Mouse (Mus musculus) heart, postnatal 0 days (tissue): Measurements from ENCODE around the gene Madcam1. TPM values are rescaled to one million over a fixed set of nuclear protein-coding genes. Genes with fewer than 3 reads are reported as not detected.

Experiments
- ATAC-seq: fragments of 200-750 bp; cut with Nextera tagmentation; 2 replicates; pipeline ENCODE4 v1.8.0; 2017; ENCODE audit warnings: low read depth, moderate number of reproducible peaks, moderate library complexity; ENCODE audit not compliant: insufficient read depth
- DNase-seq: peaks from one replicate; pipeline ENCODE4 v3.0.0-alpha.2; 2016; ENCODE audit warnings: low spot score
- H3K27ac ChIP-seq: fragments of 300-500 bp; sonication (generic); 2 replicates; pipeline ENCODE4 v1.5.1; 2014; ENCODE audit warnings: low read depth, mild to moderate bottlenecking
- H3K27me3 ChIP-seq: fragments of 300-500 bp; sonication (generic); 2 replicates; pipeline ENCODE4 v1.6.1; 2014; ENCODE audit warnings: low read length, mixed read lengths; ENCODE audit not compliant: control insufficient read depth, insufficient read depth
- H3K36me3 ChIP-seq: fragments of 300-500 bp; sonication (generic); replicated peaks from 2 replicates; pipeline ENCODE4 v1.6.1; 2014; ENCODE audit warnings: low read length, mixed read lengths; ENCODE audit not compliant: control insufficient read depth, insufficient read depth
- H3K4me1 ChIP-seq: fragments of 300-500 bp; sonication (generic); 2 replicates; pipeline ENCODE4 v1.6.1; 2014; ENCODE audit warnings: antibody characterized with exemption; ENCODE audit not compliant: control insufficient read depth, insufficient read depth
- H3K4me2 ChIP-seq: fragments of 300-500 bp; sonication (generic); 2 replicates; pipeline ENCODE4 v1.6.1; 2014; ENCODE audit warnings: low read depth, mild to moderate bottlenecking, low read length, moderate library complexity
- H3K4me3 ChIP-seq: fragments of 300-500 bp; sonication (generic); 2 replicates; pipeline ENCODE4 v1.5.1; 2014; ENCODE audit warnings: low read depth, low read length
- H3K9ac ChIP-seq: fragments of 300-500 bp; sonication (generic); replicated peaks from 2 replicates; pipeline ENCODE4 v1.6.1; 2014; ENCODE audit warnings: low read depth, low read length, mixed read lengths
- H3K9me3 ChIP-seq: fragments of 300-500 bp; sonication (generic); replicated peaks from 2 replicates; pipeline ENCODE4 v1.6.1; 2016; ENCODE audit warnings: low read length; ENCODE audit not compliant: control insufficient read depth
- CTCF ChIP-seq: IDR thresholded peaks from 2 replicates; pipeline ENCODE4 v1.5.1; 2016; ENCODE audit warnings: antibody characterized with exemption, control low read depth, low read depth
- EP300 ChIP-seq: IDR thresholded peaks from 2 replicates; pipeline ENCODE4 v1.6.1; 2016; ENCODE audit warnings: antibody characterized with exemption, low read depth
- WGBS: fragments of 180-500 bp; shearing (Covaris S2); extraction: QIAGEN DNeasy Blood & Tissue Kit; methylation state at CpG from one replicate; pipeline ENCODE4 v1.1.7; 2014; 5-methylcytosine and 5-hydroxymethylcytosine counted together
- polyA plus RNA-seq: library from polyadenylated mRNA; unstranded; fragments of >200 nt; fragmentation: Nextera tagmentation; extraction: Ambion mirVana; gene quantifications from 2 replicates; pipeline ENCODE4 v1.2.1, GENCODE M21; 2015
- total RNA-seq: library from RNA; depleted of rRNA; stranded (reverse); fragments of >200 nt; gene quantifications from 2 replicates; pipeline ENCODE4 v1.2.3, GENCODE M21; 2014; ENCODE audit warnings: low replicate concordance; rRNA removed

Madcam1 gene
- total RNA-seq (not detected in 2 replicates), polyA plus RNA-seq (1.3 and 1.4 TPM in 2 replicates)

DNA sequence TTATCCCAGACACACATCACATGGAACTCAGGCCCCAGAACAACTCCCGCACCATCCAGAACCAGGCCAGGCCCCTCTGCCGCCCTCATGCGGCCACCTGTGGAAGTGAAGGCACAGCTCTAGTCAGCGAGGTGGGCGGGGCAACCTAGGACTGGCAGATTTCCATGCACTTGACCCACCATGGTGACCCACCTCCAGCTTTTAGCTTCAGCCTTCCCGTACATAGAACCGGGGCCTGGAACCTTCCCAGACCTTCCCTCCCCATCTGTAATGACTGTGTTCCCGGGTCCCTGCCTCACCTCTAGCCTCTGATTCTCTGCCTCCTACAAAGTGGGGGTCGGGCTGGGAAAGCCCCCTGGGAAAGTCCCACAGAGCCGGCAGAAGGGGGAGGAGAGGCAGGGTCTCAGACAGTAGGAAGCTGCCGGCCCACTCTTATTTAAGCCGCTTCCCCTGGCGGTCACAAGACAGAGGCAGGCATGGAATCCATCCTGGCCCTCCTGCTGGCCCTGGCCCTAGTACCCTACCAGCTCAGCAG is at the start of gene Madcam1:
Madcam1 (plus strand) TSS at position 429 of the 535 bp plus-strand sequence.
- H3K27me3 ChIP-seq = no peaks in the 10 kb centered on the region
- no peak for TF ChIP-seq EP300
- TF ChIP-seq CTCF = peak; percentile 84
- no peaks in the 10 kb centered on the region for H3K4me1 ChIP-seq
- H3K9me3 ChIP-seq = no peaks in the 10 kb centered on the region
- 14% methylated on average over 13 of the region's 13 CpGs for WGBS
- H3K36me3 ChIP-seq = no peaks in the 10 kb centered on the region
- H3K4me2 ChIP-seq = no peak within 1 kb of the TSS
- ATAC-seq = peak; percentile 30; the same call in 1 of the 2 replicates
- DNase-seq = peak; percentile 50
- no peak within 1 kb of the TSS for H3K9ac ChIP-seq
- no peak within 1 kb of the TSS for H3K27ac ChIP-seq
- no peak within 1 kb of the TSS for H3K4me3 ChIP-seq

DNA sequence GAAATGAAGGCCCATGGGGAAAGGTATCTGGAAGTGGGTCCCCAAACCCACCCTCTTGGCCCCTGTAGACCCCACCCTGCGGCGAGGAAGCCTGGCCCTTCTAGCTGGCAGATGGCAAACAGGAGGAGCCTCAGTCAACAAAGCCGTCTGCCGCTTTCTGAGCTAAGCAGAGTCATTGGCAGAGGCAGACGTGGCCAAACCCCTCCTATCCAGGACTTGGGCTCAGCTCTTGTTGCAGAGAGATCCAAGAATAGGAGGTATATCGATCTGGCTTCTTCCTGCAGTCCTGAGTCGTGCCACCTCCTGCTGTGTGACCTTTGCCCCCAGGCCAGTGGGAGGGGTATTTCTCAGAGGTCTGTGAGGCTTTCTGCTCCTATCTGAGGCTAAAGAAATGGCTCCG is 48.5 kb upstream of the Madcam1 start:
- no peak overlapping the region for H3K9ac ChIP-seq
- H3K27ac ChIP-seq = no peak overlapping the region
- H3K4me2 ChIP-seq = no peak overlapping the region
- H3K9me3 ChIP-seq = no peaks in the 10 kb centered on the region
- DNase-seq = no peak
- 17% methylated on average over 8 of the region's 8 CpGs for WGBS
- H3K36me3 ChIP-seq = no peaks in the 10 kb centered on the region
- TF ChIP-seq CTCF (no peak), EP300 (no peak)
- H3K4me3 ChIP-seq = no peak overlapping the region
- peaks cover 36% of the 10 kb centered on the region for H3K27me3 ChIP-seq
- no peak for ATAC-seq
- H3K4me1 ChIP-seq = peaks cover 13% of the 10 kb centered on the region; the same call in 1 of the 2 replicates

DNA sequence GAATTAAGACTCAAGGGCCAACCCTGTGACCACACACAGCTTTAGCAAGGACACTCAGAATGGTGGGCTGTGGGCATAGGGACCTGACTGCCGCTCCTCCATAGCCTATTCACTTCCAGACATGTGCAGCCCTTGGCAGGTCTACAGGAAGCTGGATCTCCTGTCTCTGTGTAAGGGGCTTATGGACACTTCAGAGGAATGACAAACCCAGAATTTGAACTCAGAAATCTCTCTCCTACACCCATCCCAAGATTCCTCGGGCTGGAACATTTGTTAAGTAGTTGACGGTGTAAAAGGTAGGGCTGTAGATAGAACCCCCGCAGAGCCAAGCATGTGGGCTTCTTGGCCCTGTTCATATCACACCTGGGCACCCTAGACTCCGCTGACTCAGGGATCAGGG is 48.0 kb upstream of the Madcam1 start:
- TF ChIP-seq EP300 (no peak), CTCF (no peak)
- no peak overlapping the region for H3K27ac ChIP-seq
- no peak for DNase-seq
- no peak for ATAC-seq
- WGBS = 83% methylated on average over 5 of the region's 5 CpGs
- peaks cover 13% of the 10 kb centered on the region; the same call in 1 of the 2 replicates for H3K4me1 ChIP-seq
- H3K9me3 ChIP-seq = no peaks in the 10 kb centered on the region
- H3K4me2 ChIP-seq = no peak overlapping the region
- H3K36me3 ChIP-seq = no peaks in the 10 kb centered on the region
- H3K27me3 ChIP-seq = peaks cover 36% of the 10 kb centered on the region
- H3K4me3 ChIP-seq = no peak overlapping the region
- no peak overlapping the region for H3K9ac ChIP-seq

DNA sequence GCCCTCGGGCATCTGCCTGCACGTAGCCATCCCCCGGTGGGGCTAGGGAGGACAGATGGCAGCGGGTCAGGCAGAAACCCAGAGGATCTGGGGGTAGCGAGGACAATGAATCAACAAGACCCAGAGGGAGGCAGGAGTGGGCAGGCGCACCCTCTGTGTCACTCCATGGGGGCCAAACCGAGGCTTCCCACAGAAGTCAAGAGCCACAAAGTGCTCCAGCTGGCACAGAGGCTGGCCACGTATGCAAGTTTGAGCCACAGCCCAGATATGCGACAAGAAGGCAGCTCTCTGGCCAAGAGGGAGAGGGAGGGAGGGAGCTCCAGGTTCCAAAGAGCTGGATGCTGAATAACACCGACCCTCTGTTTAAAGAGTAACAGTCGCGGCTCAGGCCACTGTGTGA is 40.4 kb upstream of the Madcam1 start:
- no peak for DNase-seq

DNA sequence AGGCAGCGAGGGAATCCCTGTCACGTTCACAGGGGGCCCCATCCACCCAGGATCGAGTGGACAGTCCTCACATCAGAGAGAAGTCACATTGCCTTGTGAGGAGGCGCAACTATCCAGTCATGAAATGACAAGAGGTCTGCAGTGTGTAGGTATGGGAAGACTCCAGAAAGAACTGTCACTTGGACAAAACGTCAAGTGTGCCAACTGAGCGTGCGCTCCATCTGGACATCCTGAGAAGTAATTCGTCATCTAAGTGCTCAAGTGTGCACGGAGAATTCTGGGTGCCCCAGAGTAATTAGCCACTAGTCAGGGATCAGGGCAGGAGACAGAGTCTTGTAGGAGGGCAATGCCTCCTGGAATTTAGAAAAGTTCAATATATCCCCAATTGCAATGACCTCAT is 39.0 kb upstream of the Madcam1 start:
- Histone ChIP-seq H3K4me3 (no peak overlapping the region), H3K4me2 (no peak overlapping the region), H3K9ac (no peak overlapping the region), H3K36me3 (no peaks in the 10 kb centered on the region), H3K4me1 (no peaks in the 10 kb centered on the region), H3K27me3 (peaks cover 5% of the 10 kb centered on the region; the same call in 1 of the 2 replicates), H3K9me3 (no peaks in the 10 kb centered on the region), H3K27ac (no peak overlapping the region)
- DNase-seq = no peak
- ATAC-seq = no peak
- no peak for TF ChIP-seq CTCF
- no peak for TF ChIP-seq EP300
- 72% methylated on average over 9 of the region's 9 CpGs for whole genome bisulfite sequencing

More for the DNA sequence above, 40.4 kb upstream of the Madcam1 start:
- Histone ChIP-seq H3K36me3 (no peaks in the 10 kb centered on the region), H3K4me3 (no peak overlapping the region), H3K4me2 (no peak overlapping the region), H3K27me3 (peaks cover 5% of the 10 kb centered on the region; the same call in 1 of the 2 replicates), H3K9me3 (no peaks in the 10 kb centered on the region), H3K27ac (no peak overlapping the region), H3K4me1 (no peaks in the 10 kb centered on the region), H3K9ac (no peak overlapping the region)
- no peak for ATAC-seq
- TF ChIP-seq CTCF (no peak), EP300 (no peak)
- 67% methylated on average over 12 of the region's 12 CpGs for WGBS

DNA sequence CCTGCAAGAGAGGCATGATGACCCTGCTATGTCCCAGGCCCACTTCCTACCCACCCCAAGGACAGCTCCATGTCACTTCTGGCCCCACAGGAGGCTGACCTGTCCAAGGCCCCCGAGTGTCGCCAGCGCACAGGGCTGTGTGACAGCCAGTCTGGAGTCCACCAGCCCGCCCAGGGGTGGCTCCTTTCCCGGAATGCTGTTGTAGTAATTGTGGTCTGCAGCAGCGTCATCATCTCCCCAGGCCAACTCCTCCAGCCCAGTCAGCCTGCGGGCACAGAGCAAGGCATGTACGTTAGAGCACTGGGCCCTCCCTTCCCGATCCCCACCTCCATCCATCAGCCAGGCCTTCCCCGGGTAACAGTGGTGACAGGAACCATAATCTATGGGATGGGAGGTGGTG is 38.2 kb upstream of the Madcam1 start:
- Histone ChIP-seq H3K36me3 (no peaks in the 10 kb centered on the region), H3K27me3 (peaks cover 5% of the 10 kb centered on the region; the same call in 1 of the 2 replicates), H3K9me3 (no peaks in the 10 kb centered on the region), H3K27ac (no peak overlapping the region), H3K4me1 (no peaks in the 10 kb centered on the region), H3K4me3 (no peak overlapping the region), H3K9ac (no peak overlapping the region), H3K4me2 (no peak overlapping the region)
- TF ChIP-seq EP300 (no peak), CTCF (no peak)
- DNase-seq = no peak
- ATAC-seq = no peak
- 78% methylated on average over 10 of the region's 10 CpGs for WGBS
